In genomic region chr19:12797071-12797470, GRCm38 (mm10) we compare ENCODE assay signal across 9 mouse cellular contexts. TPM values are rescaled to one million over a fixed set of nuclear protein-coding genes. Genes with fewer than 3 reads are reported as not detected.
DNase-seq lines count a peak whose midpoint lies in the region; ATAC-seq and TF ChIP-seq lines count a peak whose summit lies in the region.
"Had no signal": no experiment of that assay in that cellular context is flagged by ENCODE, and none has a peak within 500 bp of the region (broad histone marks: within the 10 kb centered on the region; RNA-seq: fewer than 3 reads in every experiment).

No protein-coding gene starts in this region.

- no peaks in the 10 kb centered on the region for H3K36me3 ChIP-seq in hindbrain, embryonic 13.5 days
- H3K36me3 ChIP-seq in liver, embryonic 13.5 days, result no peaks in the 10 kb centered on the region

- peak overlapping the region; percentile 91 for H3K4me3 ChIP-seq in hindbrain, embryonic 13.5 days
- peak overlapping the region; percentile 99 for H3K4me3 ChIP-seq in liver, embryonic 13.5 days (replicated peaks)
- H3K4me3 ChIP-seq in olfactory bulb, adult 2 months (ENCODE audit: insufficient read depth, low read depth, low read length), result no peak overlapping the region

- ATAC-seq in hindbrain, embryonic 13.5 days (ENCODE audit: low FRiP score), result no peak
- no peak for ATAC-seq in liver, embryonic 13.5 days (ENCODE audit: low read depth)

- no peak for TF ChIP-seq POLR2A in olfactory bulb, adult 2 months (IDR thresholded peaks at IDR 0.05; ENCODE audit: insufficient read depth, low read depth, low read length)

- TF ChIP-seq CTCF in olfactory bulb, adult 2 months (IDR thresholded peaks at IDR 0.05; ENCODE audit: insufficient read depth, low read depth, low read length), result no peak

- no peaks in the 10 kb centered on the region for H3K9me3 ChIP-seq in hindbrain, embryonic 13.5 days
- H3K9me3 ChIP-seq in liver, embryonic 13.5 days (replicated peaks), result no peaks in the 10 kb centered on the region

- WGBS in hindbrain, embryonic 13.5 days, result 1% methylated on average over 7 of the region's 7 CpGs
- WGBS in liver, embryonic 13.5 days (ENCODE audit: insufficient replicate concordance), result 2% methylated on average over 7 of the region's 7 CpGs
- WGBS in olfactory bulb, adult 2 months, result under 1% methylated on average over 7 of the region's 7 CpGs

- H3K27ac ChIP-seq in hindbrain, embryonic 13.5 days, result peak overlapping the region; percentile 88; the same call in 1 of the 2 replicates
- H3K27ac ChIP-seq in liver, embryonic 13.5 days, result peak overlapping the region; percentile 98
- peak overlapping the region; percentile 84; the same call in 1 of the 2 replicates for H3K27ac ChIP-seq in olfactory bulb, adult 2 months (ENCODE audit: insufficient read depth, low read depth, low read length)

- peak; percentile 32 for DNase-seq in adrenal gland, postnatal 10 days
- no peak for DNase-seq in adrenal gland, postnatal 4 days (ENCODE audit: low spot score in 2 of 2)
- peak; percentile 68 for DNase-seq in CD4-positive helper T cell, adult 2 months (ENCODE audit: low read depth, low spot score)
- DNase-seq in embryo, embryonic 11 days, result peak; percentile 63
- DNase-seq in liver, embryonic 13.5 days, result no peak
- DNase-seq in Muller cell, postnatal 12 days (ENCODE audit: inconsistent ontology term), result no peak

- peaks cover 6% of the 10 kb centered on the region for H3K4me1 ChIP-seq in hindbrain, embryonic 13.5 days (replicated peaks)
- peaks cover 11% of the 10 kb centered on the region for H3K4me1 ChIP-seq in liver, embryonic 13.5 days (replicated peaks)
- H3K4me1 ChIP-seq in olfactory bulb, adult 2 months (ENCODE audit: control insufficient read depth, insufficient read depth, low read length), result no peaks in the 10 kb centered on the region

- peak overlapping the region; percentile 78 for H3K4me2 ChIP-seq in hindbrain, embryonic 13.5 days
- H3K4me2 ChIP-seq in liver, embryonic 13.5 days, result peak overlapping the region; percentile 82

- H3K27me3 ChIP-seq in hindbrain, embryonic 13.5 days, result no peaks in the 10 kb centered on the region
- no peaks in the 10 kb centered on the region for H3K27me3 ChIP-seq in liver, embryonic 13.5 days

- H3K9ac ChIP-seq in hindbrain, embryonic 13.5 days, result peak overlapping the region; percentile 72
- peak overlapping the region; percentile 98 for H3K9ac ChIP-seq in liver, embryonic 13.5 days

RNA-seq across cellular contexts. Expression of gene Lpxn, which starts 1.1 kb away (rescaled TPM):
- 1 to 10 TPM; 2.0 to 2.1 TPM for total RNA-seq in adrenal gland, postnatal 10 days (2021)
- 1 to 10 TPM; 1.7 to 2.1 TPM for total RNA-seq in adrenal gland, postnatal 4 days (2021)
- polyA plus RNA-seq in hindbrain, embryonic 13.5 days (2015; fragmentation: Nextera tagmentation; extraction: Ambion mirVana), result 1.5 and 1.6 TPM in 2 replicates
- polyA plus RNA-seq in liver, embryonic 13.5 days (2015; fragmentation: Nextera tagmentation; extraction: Ambion mirVana), result 1.5 and 2.0 TPM in 2 replicates
- not detected in 2 replicates for polyA plus RNA-seq in olfactory bulb, adult 2 months (2012; ENCODE audit: insufficient read depth, insufficient read length, low replicate concordance, missing spikeins)

RNA-seq across cellular contexts. Expression of gene Zfp91, which starts 1.1 kb away (rescaled TPM):
- total RNA-seq in adrenal gland, postnatal 10 days (2021), result 10 to 100 TPM; 80.6 to 86.3 TPM
- total RNA-seq in adrenal gland, postnatal 4 days (2021), result 10 to 100 TPM; 88.5 to 90.4 TPM
- 14.7 and 15.8 TPM in 2 replicates for polyA plus RNA-seq in hindbrain, embryonic 13.5 days (2015; fragmentation: Nextera tagmentation; extraction: Ambion mirVana)
- 8.4 and 9.2 TPM in 2 replicates for polyA plus RNA-seq in liver, embryonic 13.5 days (2015; fragmentation: Nextera tagmentation; extraction: Ambion mirVana)
- 94.6 and 138 TPM in 2 replicates for polyA plus RNA-seq in olfactory bulb, adult 2 months (2012; ENCODE audit: insufficient read depth, insufficient read length, low replicate concordance, missing spikeins)

RNA-seq across cellular contexts. Expression of gene Cntf, which starts 31.6 kb away (rescaled TPM):
- total RNA-seq in adrenal gland, postnatal 10 days (2021), result 1 to 10 TPM; 2.9 to 3.5 TPM
- total RNA-seq in adrenal gland, postnatal 4 days (2021), result 1 to 10 TPM; 4.4 to 4.5 TPM
- polyA plus RNA-seq in hindbrain, embryonic 13.5 days (2015; fragmentation: Nextera tagmentation; extraction: Ambion mirVana), result 1.2 and 1.6 TPM in 2 replicates
- polyA plus RNA-seq in liver, embryonic 13.5 days (2015; fragmentation: Nextera tagmentation; extraction: Ambion mirVana), result 0.69 and 0.81 TPM in 2 replicates
- polyA plus RNA-seq in olfactory bulb, adult 2 months (2012; ENCODE audit: insufficient read depth, insufficient read length, low replicate concordance, missing spikeins), result not detected in 2 replicates

RNA-seq across cellular contexts. Expression of gene Gm5244, which starts 49.4 kb away (rescaled TPM):
- not detected for total RNA-seq in adrenal gland, postnatal 10 days (2021)
- total RNA-seq in adrenal gland, postnatal 4 days (2021), result not detected
- polyA plus RNA-seq in hindbrain, embryonic 13.5 days (2015; fragmentation: Nextera tagmentation; extraction: Ambion mirVana), result not detected in 2 replicates
- not detected in 2 replicates for polyA plus RNA-seq in liver, embryonic 13.5 days (2015; fragmentation: Nextera tagmentation; extraction: Ambion mirVana)
- polyA plus RNA-seq in olfactory bulb, adult 2 months (2012; ENCODE audit: insufficient read depth, insufficient read length, low replicate concordance, missing spikeins), result not detected in 2 replicates
- polyA plus RNA-seq: large intestine, adult 2 months had no signal

Comparison
In these comparisons a context has a peak if more than half of its experiments do, and no peak if none do; other contexts are left out.
1. DNase-seq: peak in adrenal gland, postnatal 10 days (single experiment), CD4-positive helper T cell, adult 2 months (single experiment) and embryo, embryonic 11 days (single experiment); none in adrenal gland, postnatal 4 days (0 of 2), liver, embryonic 13.5 days (single experiment) and Muller cell, postnatal 12 days (single experiment).
2. Peak in every context shown above with its lines, with median percentiles within 50 percentile points of each other: H3K27ac ChIP-seq.